Mouse (Mus musculus) bone marrow macrophage, adult 2 months (primary cell): ENCODE data around the gene Wdr24.

Experiments used
- CTCF ChIP-seq: IDR thresholded peaks from 2 replicates; pipeline ENCODE4 v1.5.1; 2012; ENCODE audit warnings: low read depth, mild to moderate bottlenecking, low read length, moderate library complexity
- POLR2A ChIP-seq: IDR thresholded peaks from 2 replicates; pipeline ENCODE4 v1.6.1; 2012; ENCODE audit warnings: mild to moderate bottlenecking, low read depth, low read length, borderline replicate concordance

DNA sequence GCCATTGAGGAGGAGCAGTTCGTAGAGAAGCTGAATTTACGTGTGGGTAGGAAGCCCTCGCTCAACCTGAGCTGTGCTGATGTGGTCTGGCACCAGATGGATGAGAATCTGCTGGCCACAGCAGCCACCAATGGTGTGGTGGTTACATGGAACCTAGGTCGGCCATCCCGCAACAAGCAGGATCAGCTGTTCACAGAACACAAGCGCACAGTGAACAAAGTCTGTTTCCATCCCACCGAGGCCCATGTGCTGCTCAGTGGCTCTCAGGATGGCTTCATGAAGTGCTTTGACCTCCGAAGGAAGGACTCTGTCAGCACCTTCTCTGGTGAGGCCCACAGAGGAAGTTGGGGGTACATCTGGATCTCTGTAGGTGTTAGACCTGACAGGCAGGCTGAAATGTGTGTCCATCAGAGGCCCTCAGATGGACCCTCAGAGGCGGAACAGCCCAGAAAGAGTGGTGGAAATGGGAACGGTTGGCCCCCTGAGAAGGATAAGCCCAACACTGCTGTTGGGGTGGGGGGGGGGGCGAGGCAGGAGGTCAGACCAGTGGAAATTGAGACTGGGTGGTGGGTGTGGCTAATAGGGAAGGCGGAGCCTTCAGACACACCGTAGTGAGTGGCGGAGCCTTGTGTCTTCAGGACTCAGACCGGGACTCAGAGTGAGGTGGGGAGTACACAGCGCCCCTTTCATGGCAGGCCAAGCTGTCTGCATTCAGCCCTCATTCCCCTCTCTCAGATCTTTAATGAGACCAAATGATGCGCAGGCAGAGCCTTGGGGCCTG is 1.1 kb downstream of the Wdr24 start:
- TF ChIP-seq CTCF (no peak), POLR2A (no peak)
